Mouse (Mus musculus): ENCODE results near the gene Pgm5. TPM values are rescaled to one million over a fixed set of nuclear protein-coding genes. Genes with fewer than 3 reads are reported as not detected.

Pgm5 gene
- polyA plus RNA-seq, 1 experiment from 2014 or later = 4.7 TPM

Other genes with a start within 250 kb of the Pgm5 start
- gene Tmem252, start 187.8 kb downstream of the Pgm5 start, polyA plus RNA-seq (2016; fragmentation: Nextera tagmentation; extraction: Ambion mirVana) = 3.8 and 4.5 TPM in 2 replicates
- 627 and 634 TPM in 2 replicates for gene Gm10053, start 13.8 kb upstream of the Pgm5 start, polyA plus RNA-seq (2016; fragmentation: Nextera tagmentation; extraction: Ambion mirVana)
- gene Foxd4, start 39.3 kb upstream of the Pgm5 start, polyA plus RNA-seq (2016; fragmentation: Nextera tagmentation; extraction: Ambion mirVana) = not detected in 2 replicates
- 15.7 and 18.5 TPM in 2 replicates for gene Cbwd1, start 99.8 kb upstream of the Pgm5 start, polyA plus RNA-seq (2016; fragmentation: Nextera tagmentation; extraction: Ambion mirVana)
- gene Dock8, start 137.7 kb upstream of the Pgm5 start, polyA plus RNA-seq (2016; fragmentation: Nextera tagmentation; extraction: Ambion mirVana) = 3.2 TPM in 2 replicates

All from heart, embryonic 12.5 days (tissue).